Mouse (Mus musculus): ENCODE results near the gene Atp5h.

Atp5h gene

GRCm38 (mm10) chr11:115437571-115438122, 17.9 kb upstream of the Atp5h start:
- DNase-seq (ENCODE audit: low read depth) = peak; percentile 67

- no peak for DNase-seq (ENCODE audit: low read depth)
Observed at GRCm38 (mm10) chr11:115435596-115436337, 16.0 kb upstream of the Atp5h start.

GRCm38 (mm10) chr11:115433342-115433741, 13.6 kb upstream of the Atp5h start:
- no peak for DNase-seq (ENCODE audit: low read depth)

GRCm38 (mm10) chr11:115432814-115433213, 13.1 kb upstream of the Atp5h start:
- DNase-seq (ENCODE audit: low read depth) = no peak

- no peak for DNase-seq (ENCODE audit: low read depth)
Observed at GRCm38 (mm10) chr11:115430561-115430960, 10.8 kb upstream of the Atp5h start.

GRCm38 (mm10) chr11:115429307-115429706, 9.5 kb upstream of the Atp5h start:
- DNase-seq (ENCODE audit: low read depth) = no peak

- DNase-seq (ENCODE audit: low read depth) = peak; percentile 78
Observed at GRCm38 (mm10) chr11:115427482-115428331, 7.9 kb upstream of the Atp5h start.

- DNase-seq (ENCODE audit: low read depth) = no peak
Observed at GRCm38 (mm10) chr11:115425671-115426070, 5.9 kb upstream of the Atp5h start.

GRCm38 (mm10) chr11:115424666-115425065, 4.9 kb upstream of the Atp5h start:
- no peak for DNase-seq (ENCODE audit: low read depth)

- DNase-seq (ENCODE audit: low read depth) = no peak
Observed at GRCm38 (mm10) chr11:115423091-115423490, 3.3 kb upstream of the Atp5h start.

- no peak for DNase-seq (ENCODE audit: low read depth)
Observed at GRCm38 (mm10) chr11:115421972-115422371, 2.2 kb upstream of the Atp5h start.

GRCm38 (mm10) chr11:115421328-115421727, 1.6 kb upstream of the Atp5h start:
- peak; percentile 13 for DNase-seq (ENCODE audit: low read depth)

- DNase-seq (ENCODE audit: low read depth) = peak; percentile 75
Observed at GRCm38 (mm10) chr11:115420336-115421190, 801 bp upstream of the Atp5h start.

- no peak for DNase-seq (ENCODE audit: low read depth)
Observed at GRCm38 (mm10) chr11:115409556-115409955, 10.2 kb downstream of the Atp5h start.

- DNase-seq (ENCODE audit: low read depth) = no peak
Observed at GRCm38 (mm10) chr11:115408266-115408920, 11.4 kb downstream of the Atp5h start.

GRCm38 (mm10) chr11:115406858-115407401, 12.8 kb downstream of the Atp5h start:
- no peak for DNase-seq (ENCODE audit: low read depth)

- DNase-seq (ENCODE audit: low read depth) = no peak
Observed at GRCm38 (mm10) chr11:115405723-115406122, 14.0 kb downstream of the Atp5h start.

- peak; percentile 94 for DNase-seq (ENCODE audit: low read depth)
Observed at GRCm38 (mm10) chr11:115403338-115404124, 16.2 kb downstream of the Atp5h start, which contains the start of gene Mrpl58. TSS of gene Mrpl58 (plus strand) at chr11:115403752.

- peak; percentile 31 for DNase-seq (ENCODE audit: low read depth)
Observed at GRCm38 (mm10) chr11:115400630-115401391, 19.0 kb downstream of the Atp5h start.
